Mouse (Mus musculus) urinary bladder, postnatal 4 days (tissue): ENCODE results near the gene Lrp8.

ENCODE experiments used
- DNase-seq, 2 experiments: peaks; one replicate each; pipeline ENCODE4 v3.0.0; 2021 to 2022; ENCODE audit warnings: low spot score in 2 of 2

Lrp8 gene

GRCm38 (mm10) chr4:107808655-107809054 is 6.6 kb downstream of the Lrp8 start:
- DNase-seq, result no peak

DNA sequence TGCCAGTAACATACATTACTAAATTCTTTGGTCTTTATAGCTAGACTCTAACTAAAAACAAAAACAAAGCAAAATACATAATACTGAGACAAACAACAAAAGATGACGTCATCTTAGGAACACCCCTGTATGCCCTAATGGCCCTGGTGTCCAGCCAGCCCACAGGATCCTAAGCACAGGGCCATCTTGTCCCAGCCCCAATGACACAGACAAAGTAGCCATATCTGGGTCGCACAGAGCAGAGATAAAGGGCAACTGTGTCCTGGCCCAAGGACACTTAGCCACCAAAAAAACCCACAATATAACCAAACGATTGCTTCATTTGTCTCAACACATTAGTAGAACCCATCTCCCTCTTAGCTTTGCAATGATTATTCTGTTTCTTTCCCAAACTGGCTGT is 8.9 kb downstream of the Lrp8 start:
- DNase-seq, result no peak

DNA sequence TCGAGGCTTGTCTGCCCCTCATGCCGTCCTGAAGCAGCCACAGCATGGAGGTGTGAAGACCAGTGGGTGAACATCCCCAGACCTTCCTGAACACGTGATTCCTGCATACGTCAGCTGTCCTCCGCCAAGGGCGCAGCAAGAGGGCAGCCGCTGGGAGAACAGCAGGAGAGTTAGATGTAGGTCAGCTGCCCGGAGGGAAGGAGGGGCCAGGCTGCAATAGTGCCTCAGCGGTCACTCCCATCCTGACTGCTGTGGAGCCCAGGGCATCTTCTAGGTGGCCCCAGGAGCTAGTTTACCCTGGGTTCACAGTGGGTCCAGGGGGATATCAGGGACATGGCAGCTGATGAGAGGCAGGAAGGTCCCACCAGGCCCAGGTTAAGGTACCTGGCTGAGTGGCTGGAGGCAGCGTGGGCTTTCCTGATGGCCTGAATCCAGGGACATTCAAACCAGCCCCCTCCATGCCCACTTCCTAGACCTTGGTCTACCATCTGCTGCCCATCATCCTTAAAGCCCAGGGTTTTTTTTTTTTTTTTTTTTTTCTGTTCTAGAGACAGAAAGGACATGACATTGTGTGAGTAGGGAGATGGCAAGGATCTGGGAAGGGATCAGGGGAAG is 9.8 kb downstream of the Lrp8 start:
- no peak for DNase-seq

GRCm38 (mm10) chr4:107812336-107812735 is 10.3 kb downstream of the Lrp8 start:
- no peak for DNase-seq

GRCm38 (mm10) chr4:107816459-107816858 is 14.4 kb downstream of the Lrp8 start:
- DNase-seq, result no peak

DNA sequence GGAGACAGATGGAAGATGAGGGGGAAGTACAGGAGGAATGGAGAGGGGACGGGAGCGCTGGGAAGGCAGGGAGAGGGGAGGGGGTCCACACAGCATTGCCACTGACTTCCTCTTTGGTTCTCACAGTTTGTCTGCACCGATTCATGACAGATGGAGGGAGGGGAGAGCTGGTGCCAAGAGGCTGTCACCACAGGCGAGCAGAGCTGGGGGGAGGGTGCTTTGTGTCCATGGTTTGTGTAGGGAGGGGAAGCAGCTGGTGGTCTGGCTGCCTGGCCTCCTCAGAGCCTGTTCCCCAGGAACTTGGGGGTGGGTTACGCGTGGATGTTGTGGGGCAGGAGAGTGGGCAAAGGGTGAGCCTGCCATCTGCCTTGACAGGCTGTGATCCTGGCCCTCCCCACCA is 15.4 kb downstream of the Lrp8 start:
- DNase-seq, result no peak

DNA sequence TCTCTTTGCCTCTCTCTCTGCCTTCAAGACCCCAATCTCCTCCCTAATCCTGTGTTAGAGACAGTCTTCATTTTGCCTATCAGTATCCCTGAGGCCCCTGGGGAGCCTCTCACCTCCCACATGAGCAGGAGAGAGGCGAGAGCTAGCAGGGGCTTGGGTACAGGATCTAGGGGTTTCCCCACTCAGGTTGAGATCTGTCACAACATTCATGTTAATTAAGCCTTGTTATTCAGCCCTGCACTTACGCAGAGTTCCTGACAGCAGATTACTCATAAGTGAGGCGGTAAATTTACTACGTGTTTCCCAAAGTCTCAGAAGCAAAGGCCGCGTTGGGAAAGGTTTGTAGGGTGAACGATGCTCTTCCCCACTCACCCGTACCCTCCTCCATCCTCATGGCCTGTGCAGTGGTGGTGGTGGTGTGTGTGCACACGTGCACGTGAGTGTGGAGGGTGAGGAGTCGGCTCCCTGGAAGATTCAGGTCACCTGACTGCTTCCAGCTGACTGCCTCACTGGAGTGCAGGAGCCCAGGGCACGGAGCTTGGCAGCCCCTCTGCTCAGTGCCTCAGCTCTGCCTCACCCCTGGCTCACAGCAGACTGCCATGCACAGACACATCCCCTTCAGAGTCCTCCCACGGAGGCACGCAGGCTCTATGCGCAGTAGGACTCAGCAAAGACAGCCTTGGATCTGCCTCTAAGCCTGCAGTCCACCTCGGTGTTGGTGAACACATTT is 18.1 kb downstream of the Lrp8 start:
- DNase-seq, result no peak

- DNase-seq, result no peak
Observed at GRCm38 (mm10) chr4:107820856-107821619, 19.0 kb downstream of the Lrp8 start.

DNA sequence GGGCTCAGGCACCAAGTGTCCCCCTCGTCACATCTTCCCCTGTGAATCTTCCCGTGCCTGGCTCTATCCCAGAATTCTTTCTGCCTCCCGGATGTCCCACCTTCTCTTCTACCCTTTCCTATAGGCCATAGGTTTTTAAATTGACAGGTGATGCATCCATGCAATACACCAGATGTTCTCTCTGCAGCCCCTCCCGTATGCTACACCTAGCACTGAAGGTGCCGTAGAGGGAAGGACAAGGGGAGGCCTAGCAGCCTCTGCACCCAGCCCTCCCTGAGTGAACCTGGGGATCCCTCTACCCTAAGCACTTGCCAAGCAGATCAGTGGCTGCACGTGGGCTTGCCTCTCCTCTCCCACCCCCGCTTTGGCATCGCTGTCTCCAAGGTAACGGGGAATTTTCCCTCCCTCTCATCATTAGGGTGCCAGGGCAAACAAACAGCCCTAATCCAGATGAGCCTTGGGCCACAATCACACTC is 20.9 kb downstream of the Lrp8 start:
- no peak for DNase-seq

DNA sequence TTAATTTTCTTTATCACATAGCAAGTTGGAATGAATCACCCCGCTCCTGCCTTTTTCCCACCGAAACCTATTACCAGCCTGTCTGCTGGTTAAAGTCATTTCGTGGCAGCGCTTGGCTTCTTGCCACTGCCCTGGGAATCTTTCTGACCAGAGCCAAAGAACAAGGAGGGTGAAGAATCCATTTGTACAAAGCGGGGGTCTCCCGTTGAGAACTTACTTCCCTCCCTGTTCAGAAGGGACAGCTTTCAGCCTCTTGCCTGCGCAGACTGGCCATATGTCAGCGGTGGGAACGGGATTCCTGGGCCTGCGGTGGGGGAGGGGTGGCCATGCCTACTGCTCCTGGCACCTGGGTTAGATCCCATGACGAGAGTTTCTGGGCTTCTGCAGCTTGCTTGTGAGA is 21.4 kb downstream of the Lrp8 start:
- DNase-seq, result no peak

GRCm38 (mm10) chr4:107828727-107829218 is 26.7 kb downstream of the Lrp8 start:
- no peak for DNase-seq

GRCm38 (mm10) chr4:107829675-107830074 is 27.6 kb downstream of the Lrp8 start:
- DNase-seq, result no peak

- DNase-seq, result no peak
Observed at GRCm38 (mm10) chr4:107830189-107830588, 28.1 kb downstream of the Lrp8 start.

DNA sequence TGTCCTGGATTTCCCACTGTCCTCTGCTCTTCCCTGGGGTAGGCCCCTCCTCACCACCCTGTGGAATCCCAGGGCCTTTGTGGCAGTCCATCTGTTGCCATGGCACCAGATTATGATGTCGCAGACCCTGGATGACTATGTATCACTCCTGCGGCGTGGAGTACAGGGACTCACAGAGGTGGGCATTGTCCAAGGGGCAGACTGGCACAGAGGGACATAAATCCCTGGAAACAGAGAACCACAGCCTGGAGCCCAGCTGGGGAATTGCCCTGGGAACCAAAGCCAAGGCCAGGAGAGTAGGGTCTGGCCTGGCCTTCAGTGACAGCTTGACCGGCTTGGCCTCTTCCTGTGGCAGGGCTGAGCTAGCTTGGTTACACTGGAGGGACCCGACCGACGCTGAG is 28.8 kb downstream of the Lrp8 start:
- DNase-seq, result no peak

- no peak for DNase-seq
Observed at GRCm38 (mm10) chr4:107831678-107832077, 29.6 kb downstream of the Lrp8 start.

GRCm38 (mm10) chr4:107833525-107833924 is 31.5 kb downstream of the Lrp8 start:
- DNase-seq, result no peak

DNA sequence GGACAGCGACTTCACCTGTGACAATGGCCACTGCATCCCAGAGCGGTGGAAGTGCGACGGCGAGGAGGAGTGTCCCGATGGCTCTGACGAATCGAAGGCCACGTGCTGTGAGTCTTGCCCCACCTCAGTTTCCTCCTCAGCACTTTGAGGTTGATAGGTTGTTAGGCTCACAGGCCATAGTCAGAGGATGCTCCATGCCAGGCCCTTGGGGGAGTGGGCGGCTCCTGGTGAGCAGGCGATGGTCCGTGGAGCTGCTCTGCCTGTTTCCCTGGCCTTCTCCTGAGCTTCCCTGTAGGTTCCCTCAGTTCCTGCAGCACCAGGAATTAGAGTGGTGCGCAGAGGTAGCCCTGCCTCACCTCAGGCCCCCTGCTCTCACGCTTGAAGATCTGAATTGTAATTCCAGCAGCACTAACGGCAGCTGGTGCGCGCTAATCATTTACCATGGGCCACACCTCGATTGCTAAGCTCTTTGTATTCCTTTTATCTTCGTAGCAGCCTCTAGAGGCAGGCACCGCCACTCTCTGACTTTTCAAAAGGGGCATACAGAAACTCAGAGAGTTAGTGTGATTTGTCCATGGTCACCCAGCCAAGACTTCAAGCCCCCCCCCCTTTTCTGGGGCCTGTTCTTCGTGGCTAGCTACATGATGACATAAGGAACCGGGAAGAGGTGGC is 32.7 kb downstream of the Lrp8 start:
- DNase-seq, result no peak

- DNase-seq, result no peak
Observed at GRCm38 (mm10) chr4:107835508-107835909, 33.4 kb downstream of the Lrp8 start.

GRCm38 (mm10) chr4:107836758-107837157 is 34.7 kb downstream of the Lrp8 start:
- no peak for DNase-seq

- no peak for DNase-seq
Observed at GRCm38 (mm10) chr4:107837910-107838309, 35.8 kb downstream of the Lrp8 start.

GRCm38 (mm10) chr4:107843687-107844086 is 41.6 kb downstream of the Lrp8 start:
- DNase-seq, result no peak

- peak; percentile 55 to 86 for DNase-seq
Observed at GRCm38 (mm10) chr4:107844971-107845370, 42.9 kb downstream of the Lrp8 start.
